Mouse (Mus musculus) B cell, adult 67 days (primary cell): ENCODE measurements around the gene Adipoq. TPM values are rescaled to one million over a fixed set of nuclear protein-coding genes. Genes with fewer than 3 reads are reported as not detected.

Experiments used
- total RNA-seq, 2 experiments: library from RNA; stranded (reverse); gene quantifications; 4 replicates each; pipeline ENCODE4 v1.2.4; 2023

Adipoq gene
- total RNA-seq = not detected

DNA sequence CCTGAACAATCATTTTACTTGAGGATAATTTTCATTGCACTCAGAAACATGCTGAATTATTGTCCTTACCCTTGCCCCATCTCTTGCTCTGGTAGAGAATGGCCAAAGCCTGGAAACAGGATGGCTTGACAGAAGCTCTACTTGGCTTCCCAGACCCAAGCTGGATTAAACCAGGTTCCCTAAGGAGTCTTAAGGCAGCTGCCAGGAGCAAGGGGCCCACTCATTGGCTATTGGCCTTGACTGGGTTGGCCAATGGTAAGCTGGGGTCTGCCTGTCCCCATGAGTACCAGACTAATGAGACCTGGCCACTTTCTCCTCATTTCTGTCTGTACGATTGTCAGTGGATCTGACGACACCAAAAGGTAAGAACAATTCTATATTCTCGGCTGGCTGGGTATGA, at the start of gene Adipoq:
Gene Adipoq (plus strand): TSS at position 257 of the 400 bp plus-strand sequence.

DNA sequence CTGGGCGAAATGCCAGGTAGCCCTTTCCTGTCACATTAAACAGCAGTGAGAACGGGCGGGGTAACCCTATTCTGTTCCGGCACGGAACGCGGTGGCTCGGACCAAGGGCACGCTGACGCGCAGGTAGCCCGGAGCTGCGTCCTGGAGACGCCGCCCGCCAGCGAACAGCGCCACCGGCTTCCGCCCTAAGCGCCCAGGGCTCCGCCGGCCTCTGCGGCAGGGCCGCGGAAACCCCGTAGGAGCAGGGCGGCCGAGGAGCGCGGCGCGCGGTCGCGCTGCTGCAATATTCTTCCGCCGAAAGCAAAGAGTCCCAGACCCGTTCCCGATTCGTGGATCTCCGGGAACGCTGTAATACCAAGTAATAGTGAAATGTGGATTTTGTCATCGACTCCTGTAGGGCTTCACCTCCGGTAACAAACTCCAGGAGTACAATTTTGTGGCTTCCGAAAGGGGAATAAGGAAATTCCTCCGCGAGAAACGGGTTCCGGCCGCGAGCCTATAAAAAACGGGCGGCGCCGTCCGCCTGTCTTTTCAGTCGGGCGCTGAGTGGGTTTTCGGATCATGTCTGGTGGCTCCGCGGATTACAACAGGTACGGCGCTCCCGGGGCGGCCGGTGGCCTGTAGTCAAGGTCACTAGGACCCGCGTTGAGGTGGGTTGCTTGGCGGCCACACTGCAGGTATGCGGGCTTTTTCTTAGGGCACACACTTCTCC, 38.9 kb upstream of the Adipoq start, which contains the start of gene Eif4a2:
Gene Eif4a2 (plus strand): TSS at position 214 of the 712 bp plus-strand sequence.

DNA sequence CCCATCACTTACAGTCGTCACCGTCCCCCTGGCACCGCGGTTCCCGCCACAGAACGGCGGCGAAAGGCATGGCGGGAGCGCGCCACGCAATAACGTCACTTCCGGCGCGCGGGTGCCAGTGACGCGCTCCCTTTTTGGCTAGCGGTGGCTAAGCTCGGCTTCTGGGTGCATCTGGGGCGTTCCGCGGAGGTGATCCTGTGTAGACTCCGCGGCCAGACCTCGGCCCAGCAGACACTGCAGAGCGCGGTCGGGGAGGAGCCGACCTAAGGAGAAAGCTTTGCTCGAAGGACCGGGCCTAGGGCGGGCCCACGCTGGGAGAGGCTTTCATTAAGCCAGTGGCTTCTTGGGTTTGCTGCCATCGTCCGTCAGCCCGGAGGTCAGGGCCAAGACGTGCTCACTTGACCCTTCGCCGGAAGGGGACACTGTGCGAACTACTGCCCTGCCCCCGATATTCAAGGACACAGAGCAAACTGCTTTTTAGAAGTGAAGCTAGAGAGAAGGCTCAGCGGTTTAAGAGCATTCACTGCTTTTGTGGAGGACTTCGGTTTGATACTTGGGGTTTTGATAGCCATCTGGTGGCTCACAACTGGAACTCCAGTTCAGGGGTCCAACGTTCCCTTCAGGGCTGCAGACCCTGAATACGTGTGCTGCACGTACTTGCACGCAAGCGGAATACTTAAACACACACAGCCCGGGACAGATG, 18.5 kb upstream of the Adipoq start, which contains the start of gene Rfc4:
Gene Rfc4 (minus strand): TSS at position 65 of the 703 bp plus-strand sequence.

Other genes starting within 250 kb of the Adipoq start
- not detected for gene Fetub, start 228.2 kb upstream of the Adipoq start, total RNA-seq
- not detected for gene Hrg, start 195.5 kb upstream of the Adipoq start, total RNA-seq
- gene Kng2, start 117.1 kb upstream of the Adipoq start, total RNA-seq = not detected
- not detected for gene Kng1, start 88.7 kb upstream of the Adipoq start, total RNA-seq
- gene Eif4a2, start 39.1 kb upstream of the Adipoq start, total RNA-seq = 1,000 to 10,000 TPM; 1,212 to 1,271 TPM
- 10 to 100 TPM in 1 of 2 experiments, 1 to 10 TPM in 1; 9.1 to 16.7 TPM for gene Rfc4, start 18.8 kb upstream of the Adipoq start, total RNA-seq
- 100 to 1,000 TPM; 142 to 152 TPM for gene St6gal1, start 78.2 kb downstream of the Adipoq start, total RNA-seq